Mouse (Mus musculus): ENCODE measurements around the gene Hnf4a.
"Not testable (repeated sequence)": the region's sequence is repeated elsewhere in the genome, so short reads cannot be mapped to it uniquely, and the experiment has no call there.

- TF ChIP-seq CTCF (IDR thresholded peaks at IDR 0.05); POLR2A (IDR thresholded peaks at IDR 0.05; ENCODE audit: insufficient read depth, low read depth, low read length); EP300 (IDR thresholded peaks at IDR 0.05; ENCODE audit: insufficient read depth, low read depth, low read length): not testable (repeated sequence)
These were observed 114.8 kb downstream of the Hnf4a start for GRCm38 (mm10) chr2:163621401-163621800.
